In genomic region chr12:104067549-104067948, GRCm38 (mm10) we compare ENCODE assay signal across 9 mouse cellular contexts. TPM values are rescaled to one million over a fixed set of nuclear protein-coding genes. Genes with fewer than 3 reads are reported as not detected.
DNase-seq lines count a peak whose midpoint lies in the region; ATAC-seq and TF ChIP-seq lines count a peak whose summit lies in the region.
"Had no signal": no experiment of that assay in that cellular context is flagged by ENCODE, and none has a peak within 500 bp of the region (broad histone marks: within the 10 kb centered on the region; RNA-seq: fewer than 3 reads in every experiment).

No protein-coding gene starts in this region.

- no peak overlapping the region for H3K4me3 ChIP-seq in liver, embryonic 12.5 days
- no peak overlapping the region for H3K4me3 ChIP-seq in intestine, postnatal 0 days (ENCODE audit: low read depth, low read length)
- H3K4me3 ChIP-seq: liver, embryonic 13.5 days had no signal

- H3K4me1 ChIP-seq in liver, embryonic 12.5 days = no peaks in the 10 kb centered on the region
- no peaks in the 10 kb centered on the region for H3K4me1 ChIP-seq in intestine, postnatal 0 days (replicated peaks; ENCODE audit: control insufficient read depth, insufficient read depth, low read length)
- H3K4me1 ChIP-seq: liver, embryonic 13.5 days had no signal

- H3K9me3 ChIP-seq in liver, embryonic 12.5 days (replicated peaks) = no peaks in the 10 kb centered on the region
- H3K9me3 ChIP-seq in intestine, postnatal 0 days (ENCODE audit: control insufficient read depth) = no peaks in the 10 kb centered on the region
- H3K9me3 ChIP-seq: liver, embryonic 13.5 days had no signal

- no peak overlapping the region for H3K27ac ChIP-seq in liver, embryonic 12.5 days
- H3K27ac ChIP-seq in intestine, postnatal 0 days (ENCODE audit: low read depth, low read length) = no peak overlapping the region
- H3K27ac ChIP-seq: liver, embryonic 13.5 days had no signal

- TF ChIP-seq CTCF in intestine, postnatal 0 days (IDR thresholded peaks at IDR 0.05; ENCODE audit: low read depth) = no peak

- intact Hi-C loops in left cerebral cortex, postnatal 36 days (cut with DNase I) = no loop called here

- no peaks in the 10 kb centered on the region for H3K36me3 ChIP-seq in liver, embryonic 12.5 days
- no peaks in the 10 kb centered on the region for H3K36me3 ChIP-seq in intestine, postnatal 0 days (ENCODE audit: control insufficient read depth, insufficient read depth)
- H3K36me3 ChIP-seq: liver, embryonic 13.5 days had no signal

- peak; percentile 8 for DNase-seq in liver
- DNase-seq in embryo, embryonic 10.5 days (ENCODE audit: low spot score) = peak; percentile 55
- peak; percentile 76 to 84 for DNase-seq in heart, adult 18-20 months
- DNase-seq in left cerebral cortex, postnatal 36 days (ENCODE audit: low spot score in 2 of 2) = peak; percentile 41 to 63
- DNase-seq in naive thymus-derived CD4-positive, alpha-beta T cell, adult 2 months (ENCODE audit: low read depth) = peak; percentile 18
- peak; percentile 64 for DNase-seq in testis, postnatal 10 days (ENCODE audit: low spot score)
- DNase-seq: liver, embryonic 13.5 days had no signal

- H3K27me3 ChIP-seq in liver, embryonic 12.5 days (replicated peaks) = no peaks in the 10 kb centered on the region
- no peaks in the 10 kb centered on the region for H3K27me3 ChIP-seq in intestine, postnatal 0 days (replicated peaks; ENCODE audit: control insufficient read depth, insufficient read depth, low read length)
- H3K27me3 ChIP-seq: liver, embryonic 13.5 days had no signal

- H3K9ac ChIP-seq in liver, embryonic 12.5 days = no peak overlapping the region
- no peak overlapping the region for H3K9ac ChIP-seq in intestine, postnatal 0 days (ENCODE audit: low read depth, low read length)
- H3K9ac ChIP-seq: liver, embryonic 13.5 days had no signal

- no peak overlapping the region for H3K4me2 ChIP-seq in liver, embryonic 12.5 days
- H3K4me2 ChIP-seq in intestine, postnatal 0 days (replicated peaks; ENCODE audit: low read depth) = peak overlapping the region; percentile 40
- H3K4me2 ChIP-seq: liver, embryonic 13.5 days had no signal

- WGBS in liver, embryonic 12.5 days (ENCODE audit: insufficient replicate concordance) = 34% methylated on average over 4 of the region's 4 CpGs
- WGBS in intestine, postnatal 0 days = 36% methylated on average over 4 of the region's 4 CpGs

- ATAC-seq in liver, embryonic 12.5 days = no peak
- no peak for ATAC-seq in intestine, postnatal 0 days

RNA-seq across cellular contexts. Expression of gene Serpina12, which starts 23.3 kb away (rescaled TPM):
- polyA plus RNA-seq in liver, embryonic 12.5 days (2016; fragmentation: Nextera tagmentation; extraction: Ambion mirVana) = not detected in 2 replicates
- total RNA-seq in heart, adult 18-20 months (2021) = under 1 TPM in 1 of 2 experiments, not detected in 1; 0.10 TPM
- not detected in 2 replicates for polyA plus RNA-seq in intestine, postnatal 0 days (2015; fragmentation: Nextera tagmentation; extraction: Ambion mirVana)
- not detected for total RNA-seq in left cerebral cortex, postnatal 36 days (2021)
- polyA plus RNA-seq: liver, embryonic 13.5 days had no signal

RNA-seq across cellular contexts. Expression of gene Serpina5, which starts 33.4 kb away (rescaled TPM):
- polyA plus RNA-seq in liver, embryonic 12.5 days (2016; fragmentation: Nextera tagmentation; extraction: Ambion mirVana) = not detected in 2 replicates
- not detected for total RNA-seq in heart, adult 18-20 months (2021)
- polyA plus RNA-seq in intestine, postnatal 0 days (2015; fragmentation: Nextera tagmentation; extraction: Ambion mirVana) = 0.18 and 0.24 TPM in 2 replicates
- not detected for total RNA-seq in left cerebral cortex, postnatal 36 days (2021)

RNA-seq across cellular contexts. Expression of gene Serpina3a, which starts 45.0 kb away (rescaled TPM):
- not detected in 2 replicates for polyA plus RNA-seq in liver, embryonic 12.5 days (2016; fragmentation: Nextera tagmentation; extraction: Ambion mirVana)
- total RNA-seq in heart, adult 18-20 months (2021) = not detected
- 0.09 and 0.21 TPM in 2 replicates for polyA plus RNA-seq in intestine, postnatal 0 days (2015; fragmentation: Nextera tagmentation; extraction: Ambion mirVana)
- total RNA-seq in left cerebral cortex, postnatal 36 days (2021) = not detected
- polyA plus RNA-seq: liver, embryonic 13.5 days had no signal

RNA-seq across cellular contexts. Expression of gene Serpina9, which starts 54.0 kb away (rescaled TPM):
- polyA plus RNA-seq in liver, embryonic 12.5 days (2016; fragmentation: Nextera tagmentation; extraction: Ambion mirVana) = not detected in 2 replicates
- under 1 TPM in 1 of 2 experiments, not detected in 1; 0.10 TPM for total RNA-seq in heart, adult 18-20 months (2021)
- polyA plus RNA-seq in intestine, postnatal 0 days (2015; fragmentation: Nextera tagmentation; extraction: Ambion mirVana) = not detected in 2 replicates
- 1 to 10 TPM; 2.4 to 3.2 TPM for total RNA-seq in left cerebral cortex, postnatal 36 days (2021)
- polyA plus RNA-seq: liver, embryonic 13.5 days had no signal

Comparison
In these comparisons a context has a peak if more than half of its experiments do, and no peak if none do; other contexts are left out.
1. DNase-seq: peak in every context shown above with its lines; median percentile 80 in heart, adult 18-20 months; 64 in testis, postnatal 10 days; 55 in embryo, embryonic 10.5 days; 52 in left cerebral cortex, postnatal 36 days; 18 in naive thymus-derived CD4-positive, alpha-beta T cell, adult 2 months; 8 in liver.